Mouse (Mus musculus) limb, embryonic 12.5 days (tissue): ENCODE measurements around the gene Gstm3. TPM values are rescaled to one million over a fixed set of nuclear protein-coding genes. Genes with fewer than 3 reads are reported as not detected.

Experiments used
- ATAC-seq: fragments of 200-750 bp; cut with Nextera tagmentation; 2 replicates; pipeline ENCODE4 v1.8.0; 2017; ENCODE audit warnings: low read depth, moderate TSS enrichment; ENCODE audit not compliant: insufficient number of reproducible peaks, insufficient read depth, low FRiP score, low TSS enrichment
- H3K27ac ChIP-seq: fragments of 300-500 bp; sonication (generic); 2 replicates; pipeline ENCODE4 v1.5.1; 2016; ENCODE audit warnings: mild to moderate bottlenecking, moderate library complexity
- H3K27me3 ChIP-seq: fragments of 300-500 bp; sonication (generic); 2 replicates; pipeline ENCODE4 v1.6.1; 2016; ENCODE audit warnings: mild to moderate bottlenecking, moderate library complexity
- H3K36me3 ChIP-seq: fragments of 300-500 bp; sonication (generic); 2 replicates; pipeline ENCODE4 v1.6.1; 2016; ENCODE audit warnings: mild to moderate bottlenecking, moderate library complexity
- H3K4me1 ChIP-seq: fragments of 300-500 bp; sonication (generic); replicated peaks from 2 replicates; pipeline ENCODE4 v1.6.1; 2016
- H3K4me2 ChIP-seq: fragments of 300-500 bp; sonication (generic); 2 replicates; pipeline ENCODE4 v1.6.1; 2016; ENCODE audit warnings: mild to moderate bottlenecking, moderate library complexity
- H3K4me3 ChIP-seq: fragments of 300-500 bp; sonication (generic); replicated peaks from 2 replicates; pipeline ENCODE4 v1.5.1; 2016; ENCODE audit warnings: mild to moderate bottlenecking
- H3K9ac ChIP-seq: fragments of 300-500 bp; sonication (generic); replicated peaks from 2 replicates; pipeline ENCODE4 v1.6.1; 2016; ENCODE audit warnings: mild to moderate bottlenecking, moderate library complexity
- H3K9me3 ChIP-seq: fragments of 300-500 bp; sonication (generic); 2 replicates; pipeline ENCODE4 v1.6.1; 2016; ENCODE audit warnings: mild to moderate bottlenecking, moderate library complexity
- WGBS: fragments of 180-500 bp; shearing (Covaris S2); methylation state at CpG from one replicate; pipeline ENCODE4 v1.1.7; 2016; 5-methylcytosine and 5-hydroxymethylcytosine counted together
- polyA plus RNA-seq: library from polyadenylated mRNA; unstranded; fragments of >200 nt; fragmentation: Nextera tagmentation; extraction: Ambion mirVana; gene quantifications from 2 replicates; pipeline ENCODE4 v1.2.1, GENCODE M21; 2016

Gene Gstm3
- polyA plus RNA-seq, 1 experiment from 2014 or later, result not detected

DNA sequence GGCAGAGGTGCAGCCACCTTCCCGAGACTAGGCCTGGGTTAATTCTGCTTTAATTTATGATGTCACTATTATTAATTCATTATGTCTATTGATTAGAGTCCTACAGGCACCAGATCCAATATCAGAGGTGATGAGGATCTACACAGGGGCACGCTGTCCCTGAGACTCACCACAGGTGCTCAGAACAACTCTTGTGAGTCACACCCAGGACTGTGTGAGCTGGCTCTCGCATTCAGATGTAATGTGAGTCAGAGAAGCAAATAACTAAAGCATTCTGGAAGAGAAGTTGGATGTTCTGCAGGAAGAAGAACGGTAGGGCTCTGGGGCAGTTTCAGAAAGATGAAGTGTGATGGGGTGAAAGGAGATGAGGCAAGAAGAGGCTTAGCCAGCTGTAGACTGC is 39.8 kb downstream of the Gstm3 start:
- no peak for ATAC-seq
- Histone ChIP-seq H3K9me3 (no peaks in the 10 kb centered on the region), H3K36me3 (no peaks in the 10 kb centered on the region), H3K4me2 (no peak overlapping the region), H3K4me1 (0 out of 2 replicates have a peak, but pooled peaks cover 6% of the 10 kb centered on the region), H3K27me3 (no peaks in the 10 kb centered on the region; the same call in 1 of the 2 replicates), H3K4me3 (no peak overlapping the region), H3K27ac (no peak overlapping the region), H3K9ac (no peak overlapping the region)
- whole genome bisulfite sequencing, result 82% methylated on average over 4 of the region's 4 CpGs

DNA sequence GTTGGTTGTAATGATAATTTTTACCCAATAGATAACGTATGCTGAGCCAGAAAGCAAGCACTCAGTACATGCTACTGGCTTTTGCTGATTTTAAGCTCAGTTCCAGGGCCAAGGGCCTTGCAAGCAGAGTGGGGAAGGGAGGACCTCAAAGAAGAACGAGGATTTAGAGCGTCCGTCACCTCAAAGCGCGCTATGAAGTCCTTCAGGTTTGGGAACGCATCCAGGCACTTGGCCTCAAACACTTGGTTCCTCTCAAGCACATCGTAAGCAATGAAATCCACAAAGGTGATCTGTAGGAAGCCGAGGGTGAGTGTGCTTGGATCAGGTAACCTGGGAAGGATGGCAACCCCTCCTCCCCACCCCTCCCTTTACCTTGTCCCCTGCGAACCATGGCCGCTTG is 40.4 kb downstream of the Gstm3 start:
- Histone ChIP-seq H3K4me2 (no peak overlapping the region), H3K9me3 (no peaks in the 10 kb centered on the region), H3K27ac (no peak overlapping the region), H3K27me3 (no peaks in the 10 kb centered on the region; the same call in 1 of the 2 replicates), H3K4me1 (0 out of 2 replicates have a peak, but pooled peaks cover 6% of the 10 kb centered on the region), H3K4me3 (no peak overlapping the region), H3K9ac (no peak overlapping the region), H3K36me3 (no peaks in the 10 kb centered on the region)
- 88% methylated on average over 11 of the region's 11 CpGs for WGBS
- ATAC-seq, result no peak

DNA sequence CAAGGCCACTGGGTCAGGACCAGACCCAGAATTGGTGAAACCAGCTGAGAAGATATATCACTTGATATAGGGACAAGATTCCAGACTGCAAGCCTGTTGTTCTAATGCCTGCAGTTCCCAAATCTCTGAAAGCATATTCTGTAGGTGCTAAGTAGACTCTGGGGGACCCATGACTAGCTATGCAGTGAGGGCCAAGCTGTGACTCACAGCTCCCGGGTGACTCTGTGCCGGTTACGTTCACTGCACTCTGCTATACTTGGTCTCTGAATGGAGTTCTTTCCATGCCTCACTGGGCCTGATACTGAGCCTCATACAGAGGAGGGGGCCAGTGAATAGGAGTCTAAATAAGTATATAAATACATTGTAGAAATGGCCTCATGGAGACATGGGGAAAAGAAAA is 41.2 kb downstream of the Gstm3 start:
- no peak for ATAC-seq
- WGBS, result 98% methylated on average over 3 of the region's 3 CpGs
- no peaks in the 10 kb centered on the region for H3K36me3 ChIP-seq

DNA sequence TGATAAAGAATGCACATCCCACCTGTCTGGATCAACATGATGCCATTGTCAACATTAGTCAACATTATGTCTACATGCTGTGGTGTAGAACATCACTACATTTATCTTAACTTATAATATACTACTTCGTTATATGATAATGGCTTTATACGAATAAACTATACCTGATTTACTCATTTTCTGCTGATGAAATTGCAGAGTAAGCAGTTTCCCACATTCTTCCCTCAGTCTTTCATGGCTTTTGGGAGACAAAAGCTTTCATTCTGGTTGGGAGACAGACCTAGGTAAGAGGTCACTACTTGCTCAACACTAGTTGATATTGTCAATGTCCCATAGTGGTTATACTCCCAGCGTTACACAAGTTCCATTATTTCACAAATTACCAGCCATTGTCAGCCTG is 43.7 kb downstream of the Gstm3 start:
- Histone ChIP-seq H3K27ac (no peak overlapping the region), H3K36me3 (no peaks in the 10 kb centered on the region), H3K27me3 (no peaks in the 10 kb centered on the region), H3K9me3 (no peaks in the 10 kb centered on the region), H3K4me2 (no peak overlapping the region), H3K4me1 (0 out of 2 replicates have a peak, but pooled peaks cover 3% of the 10 kb centered on the region), H3K4me3 (no peak overlapping the region), H3K9ac (no peak overlapping the region)
- ATAC-seq, result no peak
- WGBS, result 91% methylated on average over 3 of the region's 3 CpGs

More for the DNA sequence above, 41.2 kb downstream of the Gstm3 start:
- Histone ChIP-seq H3K4me3 (no peak overlapping the region), H3K9me3 (no peaks in the 10 kb centered on the region), H3K4me2 (no peak overlapping the region), H3K9ac (no peak overlapping the region), H3K4me1 (0 out of 2 replicates have a peak, but pooled peaks cover 6% of the 10 kb centered on the region), H3K27me3 (no peaks in the 10 kb centered on the region), H3K27ac (no peak overlapping the region)

DNA sequence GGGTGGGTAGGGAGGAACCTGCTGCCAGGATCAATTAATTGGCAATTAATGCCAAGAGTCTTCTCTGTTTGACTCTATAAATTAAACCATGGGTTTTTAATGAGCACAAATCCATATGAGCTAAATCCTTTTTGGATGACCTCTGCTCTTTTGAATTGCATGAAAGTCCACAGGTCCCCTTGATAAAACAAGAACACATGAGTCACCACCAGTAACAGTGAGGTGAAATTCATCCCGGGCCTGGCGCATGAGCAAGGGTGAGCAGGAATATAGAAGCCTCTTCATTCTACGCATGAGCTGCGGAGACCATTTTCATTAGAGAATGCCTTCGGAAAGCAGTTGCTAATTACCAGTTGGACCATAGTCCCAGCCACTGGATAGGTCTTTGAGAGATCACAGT is 48.7 kb downstream of the Gstm3 start:
- H3K9ac ChIP-seq, result no peak overlapping the region
- ATAC-seq, result no peak
- no peaks in the 10 kb centered on the region for H3K36me3 ChIP-seq
- H3K4me2 ChIP-seq, result no peak overlapping the region
- no peak overlapping the region for H3K27ac ChIP-seq
- H3K9me3 ChIP-seq, result no peaks in the 10 kb centered on the region
- H3K4me3 ChIP-seq, result no peak overlapping the region
- WGBS, result 88% methylated on average over 5 of the region's 5 CpGs
- no peaks in the 10 kb centered on the region for H3K27me3 ChIP-seq
- no peaks in the 10 kb centered on the region for H3K4me1 ChIP-seq

DNA sequence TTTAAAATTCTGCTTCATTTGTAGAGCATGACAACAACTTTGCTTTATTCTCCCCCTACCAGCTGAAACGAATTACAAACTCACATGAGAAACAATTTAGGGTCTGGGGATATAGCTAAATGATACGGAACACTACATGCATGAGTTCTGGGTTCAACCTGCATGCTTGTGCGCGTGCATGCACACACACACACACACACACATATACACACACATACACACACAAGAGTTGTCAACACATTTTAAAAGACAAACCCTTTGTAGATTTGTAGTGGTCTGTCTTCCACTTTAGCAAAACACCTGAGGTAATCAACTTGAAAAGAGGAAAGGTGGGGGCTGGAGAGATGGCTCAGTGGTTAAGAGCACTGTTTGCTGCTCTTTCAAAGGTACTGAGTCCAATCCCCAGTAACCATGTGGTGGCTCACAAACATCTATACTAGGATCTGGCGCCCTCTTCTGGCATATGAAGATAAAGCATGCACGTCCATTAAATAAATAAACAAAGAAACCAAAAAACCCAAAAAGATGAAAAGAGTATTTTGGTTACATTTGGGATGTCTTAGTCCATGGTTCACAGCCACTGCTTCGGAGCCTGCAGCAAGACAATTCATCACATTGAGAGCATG is 51.2 kb downstream of the Gstm3 start:
- Histone ChIP-seq H3K9me3 (no peaks in the 10 kb centered on the region), H3K4me1 (no peaks in the 10 kb centered on the region), H3K4me3 (no peak overlapping the region), H3K9ac (no peak overlapping the region), H3K27me3 (no peaks in the 10 kb centered on the region), H3K27ac (no peak overlapping the region), H3K36me3 (no peaks in the 10 kb centered on the region), H3K4me2 (no peak overlapping the region)
- no peak for ATAC-seq
- 59% methylated on average over 7 of the region's 7 CpGs for WGBS

DNA sequence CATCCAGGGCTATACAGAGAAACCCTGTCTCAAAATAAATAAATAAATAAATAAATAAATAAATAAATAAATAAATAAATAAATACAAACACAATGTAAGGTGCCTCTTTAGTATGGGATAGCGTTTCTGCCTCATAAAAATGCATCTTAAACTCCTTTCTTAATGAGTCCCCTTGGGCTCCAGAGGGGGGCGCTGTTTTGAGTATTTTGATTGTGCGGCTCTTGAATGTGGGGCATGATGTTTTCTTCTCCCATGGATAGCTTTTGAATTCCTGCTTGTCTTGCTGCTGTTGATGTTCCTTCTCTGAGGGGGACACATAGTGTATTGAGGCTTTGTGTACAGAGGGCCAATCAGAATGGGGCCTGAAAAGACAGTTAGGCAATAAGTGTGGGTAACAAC is 52.0 kb downstream of the Gstm3 start:
- H3K4me1 ChIP-seq, result no peaks in the 10 kb centered on the region
- H3K4me2 ChIP-seq, result no peak overlapping the region
- no peak overlapping the region for H3K9ac ChIP-seq
- no peaks in the 10 kb centered on the region for H3K9me3 ChIP-seq
- no peak overlapping the region for H3K27ac ChIP-seq
- WGBS, result 84% methylated on average over 3 of the region's 3 CpGs
- H3K27me3 ChIP-seq, result no peaks in the 10 kb centered on the region
- no peaks in the 10 kb centered on the region for H3K36me3 ChIP-seq
- no peak for ATAC-seq
- no peak overlapping the region for H3K4me3 ChIP-seq

DNA sequence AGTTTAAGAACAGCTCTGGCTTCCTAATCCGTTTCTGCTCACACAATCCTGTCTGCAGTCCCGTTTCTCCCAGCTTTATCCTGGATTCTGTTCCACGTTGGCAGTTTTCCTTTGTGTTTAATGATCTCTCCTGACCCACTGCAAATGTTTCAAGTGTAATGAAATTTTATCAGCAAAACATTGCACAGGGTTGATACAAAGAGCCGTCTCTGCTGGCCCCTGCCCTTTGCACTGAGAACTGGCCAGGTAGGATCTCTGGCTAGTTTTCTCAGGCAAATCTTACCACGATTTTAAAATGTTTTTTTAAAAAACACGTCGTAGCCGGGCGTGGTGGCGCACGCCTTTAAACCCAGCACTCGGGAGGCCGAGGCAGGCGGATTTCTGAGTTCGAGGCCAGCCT is 52.4 kb downstream of the Gstm3 start:
- Histone ChIP-seq H3K4me2 (no peak overlapping the region), H3K4me1 (no peaks in the 10 kb centered on the region), H3K9ac (no peak overlapping the region), H3K27ac (no peak overlapping the region), H3K4me3 (no peak overlapping the region), H3K27me3 (no peaks in the 10 kb centered on the region), H3K9me3 (no peaks in the 10 kb centered on the region), H3K36me3 (no peaks in the 10 kb centered on the region)
- WGBS, result 82% methylated on average over 15 of the region's 15 CpGs
- ATAC-seq, result no peak

Other genes with a start within 250 kb of the Gstm3 start
- gene Csf1, start 208.8 kb downstream of the Gstm3 start, polyA plus RNA-seq, result 6.1 and 7.4 TPM in 2 replicates
- gene Eps8l3, start 92.1 kb downstream of the Gstm3 start, polyA plus RNA-seq, result not detected in 2 replicates
- gene Gstm5, start 73.5 kb downstream of the Gstm3 start, polyA plus RNA-seq, result 217 TPM in 2 replicates
- gene Gstm7, start 37.5 kb downstream of the Gstm3 start, polyA plus RNA-seq, result 37.7 and 38.9 TPM in 2 replicates
- 11.0 and 11.4 TPM in 2 replicates for gene Gstm6, start 25.5 kb downstream of the Gstm3 start, polyA plus RNA-seq
- 34.0 and 37.4 TPM in 2 replicates for gene Gstm2, start 17.2 kb upstream of the Gstm3 start, polyA plus RNA-seq
- 38.3 and 38.9 TPM in 2 replicates for gene Gstm1, start 48.7 kb upstream of the Gstm3 start, polyA plus RNA-seq
- 16.3 and 17.4 TPM in 2 replicates for gene Gstm4, start 75.6 kb upstream of the Gstm3 start, polyA plus RNA-seq
- gene Ampd2, start 117.4 kb upstream of the Gstm3 start, polyA plus RNA-seq, result 51.5 and 51.7 TPM in 2 replicates
- 0.55 and 0.69 TPM in 2 replicates for gene Gnat2, start 123.5 kb upstream of the Gstm3 start, polyA plus RNA-seq
- gene Gnai3, start 176.9 kb upstream of the Gstm3 start, polyA plus RNA-seq, result 192 and 199 TPM in 2 replicates
- 0.05 and 0.10 TPM in 2 replicates for gene Gpr61, start 185.6 kb upstream of the Gstm3 start, polyA plus RNA-seq
- gene Amigo1, start 217.1 kb upstream of the Gstm3 start, polyA plus RNA-seq, result 4.4 and 5.8 TPM in 2 replicates
- gene Cyb561d1, start 231.9 kb upstream of the Gstm3 start, polyA plus RNA-seq, result 1.7 TPM in 2 replicates
- gene Atxn7l2, start 241.7 kb upstream of the Gstm3 start, polyA plus RNA-seq, result 25.2 and 26.0 TPM in 2 replicates